Mouse (Mus musculus): ENCODE data around the gene Gm21083. TPM values are rescaled to one million over a fixed set of nuclear protein-coding genes. Genes with fewer than 3 reads are reported as not detected.
"Not testable (repeated sequence)": the region's sequence is repeated elsewhere in the genome, so short reads cannot be mapped to it uniquely, and the experiment has no call there.

Gene Gm21083
- not detected in 2 replicates for polyA plus RNA-seq (2014; fragmentation: Nextera tagmentation; extraction: Ambion mirVana)

DNA sequence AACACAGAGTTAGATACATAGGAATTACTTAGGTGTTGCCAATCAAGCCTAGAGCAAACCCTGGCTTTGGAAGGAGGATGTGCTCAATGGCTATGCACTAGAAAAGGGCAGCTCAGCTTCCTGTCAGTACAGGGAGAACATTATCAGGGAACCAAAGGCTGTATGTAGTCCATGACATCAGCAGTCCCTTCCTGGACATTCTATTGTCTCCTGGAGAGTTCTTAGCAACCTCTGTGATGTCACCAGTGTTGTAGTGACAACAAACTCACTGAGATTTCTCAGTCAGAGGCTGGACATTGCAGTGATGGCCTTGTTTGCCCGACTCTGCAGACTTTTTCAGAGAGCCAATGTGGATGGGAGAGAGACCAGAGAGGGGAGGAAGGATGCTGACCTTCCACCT is at the start of gene Gm21083:
Gene Gm21083, plus strand, starts transcription at position 301 of the 400 bp plus-strand sequence.
- H3K4me1 ChIP-seq (ENCODE audit: insufficient read depth); H3K27me3 ChIP-seq (ENCODE audit: insufficient read depth, low read length); DNase-seq; H3K36me3 ChIP-seq (ENCODE audit: insufficient read depth); H3K27ac ChIP-seq (ENCODE audit: low read depth); ATAC-seq (ENCODE audit: insufficient read depth); H3K9ac ChIP-seq; H3K9me3 ChIP-seq (ENCODE audit: low read depth, low read length); H3K4me2 ChIP-seq; H3K4me3 ChIP-seq (ENCODE audit: low read depth, low read length): not testable (repeated sequence)
- no CpG with 5 or more reads among the region's 1 CpGs for WGBS

DNA sequence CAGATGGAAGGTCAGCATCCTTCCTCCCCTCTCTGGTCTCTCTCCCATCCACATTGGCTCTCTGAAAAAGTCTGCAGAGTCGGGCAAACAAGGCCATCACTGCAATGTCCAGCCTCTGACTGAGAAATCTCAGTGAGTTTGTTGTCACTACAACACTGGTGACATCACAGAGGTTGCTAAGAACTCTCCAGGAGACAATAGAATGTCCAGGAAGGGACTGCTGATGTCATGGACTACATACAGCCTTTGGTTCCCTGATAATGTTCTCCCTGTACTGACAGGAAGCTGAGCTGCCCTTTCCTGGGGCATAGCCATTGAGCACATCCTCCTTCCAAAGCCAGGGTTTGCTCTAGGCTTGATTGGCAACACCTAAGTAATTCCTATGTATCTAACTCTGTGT is 48.0 kb upstream of the Gm21083 start, which contains the start of gene Gm21190:
Gene Gm21190, minus strand, starts transcription at position 101 of the 400 bp plus-strand sequence.
- DNase-seq; H3K36me3 ChIP-seq (ENCODE audit: insufficient read depth); H3K4me2 ChIP-seq; H3K27me3 ChIP-seq (ENCODE audit: insufficient read depth, low read length); H3K9ac ChIP-seq; H3K27ac ChIP-seq (ENCODE audit: low read depth); H3K4me1 ChIP-seq (ENCODE audit: insufficient read depth); H3K4me3 ChIP-seq (ENCODE audit: low read depth, low read length); H3K9me3 ChIP-seq (ENCODE audit: low read depth, low read length); ATAC-seq (ENCODE audit: insufficient read depth): not testable (repeated sequence)
- no CpG with 5 or more reads among the region's 1 CpGs for WGBS

DNA sequence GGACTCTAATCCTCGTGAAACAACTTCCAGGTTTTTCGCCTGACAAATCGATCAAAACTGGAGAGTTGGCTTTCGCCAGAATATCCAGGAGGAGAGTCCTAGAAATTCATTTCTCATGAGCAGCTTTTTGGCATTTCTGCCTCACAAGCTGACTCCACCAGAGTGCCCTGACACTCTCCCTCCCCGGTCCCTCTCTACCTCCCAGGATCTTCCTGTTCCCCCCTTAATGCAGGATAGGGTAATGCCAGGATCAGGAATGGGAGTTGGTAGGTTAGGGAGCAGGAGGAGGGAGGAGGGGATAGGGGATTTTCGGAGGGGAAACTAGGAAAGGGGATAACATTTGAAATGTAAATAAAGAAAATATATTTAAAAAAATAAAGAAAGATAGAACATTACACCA is 28.5 kb upstream of the Gm21083 start:
- H3K9ac ChIP-seq; H3K4me2 ChIP-seq; H3K36me3 ChIP-seq (ENCODE audit: insufficient read depth); DNase-seq; H3K27me3 ChIP-seq (ENCODE audit: insufficient read depth, low read length); H3K9me3 ChIP-seq (ENCODE audit: low read depth, low read length); H3K4me1 ChIP-seq (ENCODE audit: insufficient read depth); ATAC-seq (ENCODE audit: insufficient read depth); H3K27ac ChIP-seq (ENCODE audit: low read depth); H3K4me3 ChIP-seq (ENCODE audit: low read depth, low read length): not testable (repeated sequence)
- 76% methylated on average over 6 of the region's 6 CpGs for WGBS

DNA sequence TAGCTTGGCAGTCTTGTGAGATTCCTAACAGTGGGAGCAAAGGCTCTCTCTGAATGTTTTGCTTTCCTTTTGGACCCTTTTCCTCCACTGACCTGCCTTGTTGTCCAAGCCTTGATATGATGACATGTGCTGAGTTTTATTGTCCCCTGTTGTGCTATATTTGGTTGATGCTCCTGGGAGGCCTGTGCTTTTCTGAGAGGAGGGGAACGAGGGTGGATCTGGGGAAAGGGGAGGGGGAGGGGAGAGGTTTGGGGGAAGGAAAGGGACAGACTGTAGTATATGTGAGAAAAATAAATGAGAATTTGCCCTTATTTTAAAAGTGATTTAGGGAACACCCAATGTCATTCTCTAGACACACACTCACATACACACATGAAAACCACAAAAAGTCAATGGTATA is 28.0 kb upstream of the Gm21083 start:
- not testable (repeated sequence) for ATAC-seq (ENCODE audit: insufficient read depth); H3K4me1 ChIP-seq (ENCODE audit: insufficient read depth); H3K4me2 ChIP-seq; DNase-seq; H3K9me3 ChIP-seq (ENCODE audit: low read depth, low read length); H3K27me3 ChIP-seq (ENCODE audit: insufficient read depth, low read length); H3K36me3 ChIP-seq (ENCODE audit: insufficient read depth); H3K27ac ChIP-seq (ENCODE audit: low read depth); H3K9ac ChIP-seq; H3K4me3 ChIP-seq (ENCODE audit: low read depth, low read length)
- 42% methylated on average over 1 of the region's 1 CpGs for WGBS

DNA sequence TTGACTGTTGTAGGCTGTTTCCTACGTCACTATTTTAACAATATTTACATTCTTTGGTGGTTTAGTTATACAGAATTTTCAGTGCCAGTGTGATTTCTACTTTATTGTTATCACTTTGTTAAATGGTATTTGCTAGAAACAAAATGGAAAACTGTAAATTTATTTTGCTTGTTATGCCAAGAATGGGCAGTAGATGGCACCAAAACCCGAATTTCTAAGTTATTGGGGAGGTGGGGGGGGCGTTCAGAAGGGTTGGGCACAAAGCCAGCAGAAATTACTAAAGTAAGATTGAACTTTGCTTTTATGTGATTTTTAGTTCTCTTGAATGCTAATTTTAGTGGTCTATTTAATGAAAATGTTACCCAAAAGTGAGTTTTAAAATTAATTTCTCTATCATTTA is 27.5 kb upstream of the Gm21083 start:
- peak; percentile 44 for TF ChIP-seq CTCF (IDR thresholded peaks at IDR 0.05; ENCODE audit: low read depth)
- not testable (repeated sequence) for H3K27me3 ChIP-seq (ENCODE audit: insufficient read depth, low read length); H3K9me3 ChIP-seq (ENCODE audit: low read depth, low read length); H3K36me3 ChIP-seq (ENCODE audit: insufficient read depth); H3K4me2 ChIP-seq; H3K4me1 ChIP-seq (ENCODE audit: insufficient read depth); ATAC-seq (ENCODE audit: insufficient read depth); H3K27ac ChIP-seq (ENCODE audit: low read depth); H3K9ac ChIP-seq; H3K4me3 ChIP-seq (ENCODE audit: low read depth, low read length)
- DNase-seq = peak; percentile 66
- WGBS = 11% methylated on average over 3 of the region's 3 CpGs

- 40% methylated on average over 1 of the region's 1 CpGs for WGBS
- not testable (repeated sequence) for H3K27ac ChIP-seq (ENCODE audit: low read depth); H3K36me3 ChIP-seq (ENCODE audit: insufficient read depth); H3K4me2 ChIP-seq; H3K4me1 ChIP-seq (ENCODE audit: insufficient read depth); H3K9me3 ChIP-seq (ENCODE audit: low read depth, low read length); H3K9ac ChIP-seq; H3K27me3 ChIP-seq (ENCODE audit: insufficient read depth, low read length); H3K4me3 ChIP-seq (ENCODE audit: low read depth, low read length)
- DNase-seq = peak; percentile 85
- peak; percentile 92 for ATAC-seq (ENCODE audit: insufficient read depth)
These were observed 18.5 kb upstream of the Gm21083 start for GRCm38 (mm10) chr5:15558654-15559053.

DNA sequence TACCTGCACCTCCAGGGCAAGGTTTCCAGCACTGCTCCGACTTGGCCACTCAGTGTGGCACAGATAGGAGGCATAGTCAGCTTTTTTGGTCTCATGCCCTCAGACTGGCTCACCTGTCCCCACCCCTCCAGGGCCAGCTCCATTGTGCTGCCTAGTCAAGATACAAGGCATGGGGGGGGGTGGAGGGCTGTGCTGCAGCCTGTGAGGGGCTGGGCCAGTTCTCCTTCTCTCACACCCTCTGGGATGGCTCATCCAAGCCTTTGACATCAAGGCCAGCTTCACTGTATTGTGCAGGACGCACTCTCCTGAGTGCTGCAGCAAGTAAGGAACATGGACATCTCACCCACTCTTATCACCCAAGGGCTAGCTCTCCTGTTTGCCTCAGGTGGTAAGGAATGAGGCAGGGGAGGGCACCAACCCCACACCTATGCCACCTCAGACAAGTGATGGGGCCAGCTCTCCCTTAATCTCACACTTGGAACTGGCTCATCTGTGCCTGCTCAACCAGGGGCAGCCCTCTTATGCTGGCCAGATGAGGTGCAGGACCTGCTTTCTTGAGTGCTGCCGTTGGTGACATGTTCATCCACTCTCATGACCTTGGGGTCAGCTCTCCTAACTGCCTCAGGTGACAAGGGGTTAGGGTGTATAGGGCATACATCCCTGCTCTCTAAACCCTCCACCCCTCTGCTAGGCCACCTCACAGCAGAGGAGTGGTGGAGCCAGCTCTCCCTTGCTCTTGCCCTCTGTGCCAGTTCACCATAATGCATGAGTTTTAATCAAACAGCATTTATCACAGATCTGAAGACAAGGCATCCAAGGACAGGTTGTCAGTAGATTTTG is 15.5 kb upstream of the Gm21083 start:
- 77% methylated on average over 3 of the region's 3 CpGs for WGBS
- ATAC-seq (ENCODE audit: insufficient read depth); H3K4me1 ChIP-seq (ENCODE audit: insufficient read depth); H3K36me3 ChIP-seq (ENCODE audit: insufficient read depth); DNase-seq; H3K9ac ChIP-seq; H3K9me3 ChIP-seq (ENCODE audit: low read depth, low read length); H3K4me3 ChIP-seq (ENCODE audit: low read depth, low read length); H3K27ac ChIP-seq (ENCODE audit: low read depth); H3K4me2 ChIP-seq; H3K27me3 ChIP-seq (ENCODE audit: insufficient read depth, low read length): not testable (repeated sequence)

DNA sequence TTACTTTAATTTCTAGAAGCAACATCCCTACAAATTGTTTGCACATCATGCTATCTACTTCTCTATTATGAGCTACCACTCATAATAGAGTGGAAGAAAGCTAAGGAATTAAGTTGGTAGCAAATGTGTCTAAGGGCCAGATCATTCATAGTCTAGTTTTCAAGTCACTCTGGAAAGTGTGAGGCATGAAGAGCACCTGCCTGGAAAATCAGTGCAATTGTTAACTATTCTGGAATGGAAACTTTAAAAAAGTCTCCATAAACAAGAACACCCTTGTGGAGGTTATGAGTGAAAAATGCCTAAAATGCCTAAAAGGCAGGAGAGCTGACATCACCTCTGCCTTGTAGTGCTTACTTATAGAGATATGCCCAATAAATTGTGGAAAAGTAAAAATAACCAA is 3.4 kb upstream of the Gm21083 start:
- not testable (repeated sequence) for H3K4me3 ChIP-seq (ENCODE audit: low read depth, low read length); H3K9me3 ChIP-seq (ENCODE audit: low read depth, low read length); H3K4me1 ChIP-seq (ENCODE audit: insufficient read depth); ATAC-seq (ENCODE audit: insufficient read depth); H3K27me3 ChIP-seq (ENCODE audit: insufficient read depth, low read length); H3K27ac ChIP-seq (ENCODE audit: low read depth); DNase-seq; H3K4me2 ChIP-seq; H3K36me3 ChIP-seq (ENCODE audit: insufficient read depth); H3K9ac ChIP-seq

All from lung, embryonic 14.5 days (tissue).